11 mouse cellular contexts compared by ENCODE assay signal in the genomic region with DNA sequence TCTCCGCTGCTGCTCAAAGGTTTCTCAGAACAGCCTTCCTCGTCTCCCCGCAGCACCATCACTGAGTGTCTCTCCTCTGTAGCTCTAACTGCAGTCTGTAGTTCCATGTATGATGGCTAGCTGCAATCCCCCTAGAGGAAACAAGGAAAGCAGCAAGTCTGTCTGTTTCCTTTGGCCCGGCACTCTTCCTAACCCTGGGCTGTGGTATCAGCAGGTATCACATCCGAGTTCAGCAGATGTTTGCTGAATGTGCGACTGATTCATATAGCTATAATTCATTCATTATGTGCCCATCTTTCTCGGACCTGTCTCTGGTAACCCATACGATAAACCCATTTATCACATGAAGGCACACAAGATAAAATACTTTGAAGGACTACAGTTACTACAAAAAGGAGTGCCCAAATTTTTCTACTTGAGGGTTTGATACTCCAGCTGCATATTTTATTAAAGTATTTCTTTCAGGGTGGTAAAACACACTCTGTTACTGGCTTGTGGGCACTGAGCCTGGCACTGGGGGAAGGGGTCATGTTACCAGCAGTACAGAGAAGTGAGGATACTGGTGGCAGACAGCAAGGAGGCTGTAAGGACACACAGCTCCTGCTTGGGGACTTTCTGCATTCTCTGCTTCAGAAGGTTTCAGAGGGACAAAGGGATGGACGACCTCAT. TPM values are rescaled to one million over a fixed set of nuclear protein-coding genes. Genes with fewer than 3 reads are reported as not detected.
DNase-seq lines count a peak whose midpoint lies in the region; ATAC-seq and TF ChIP-seq lines count a peak whose summit lies in the region.
"Had no signal": no experiment of that assay in that cellular context is flagged by ENCODE, and none has a peak within 500 bp of the region (broad histone marks: within the 10 kb centered on the region; RNA-seq: fewer than 3 reads in every experiment).

No protein-coding gene starts in this region.

- H3K27me3 ChIP-seq in kidney, postnatal 0 days (ENCODE audit: insufficient read depth, low read length): no peaks in the 10 kb centered on the region
- H3K27me3 ChIP-seq in G1E (ENCODE audit: insufficient read depth, low read length): no peaks in the 10 kb centered on the region
- H3K27me3 ChIP-seq in liver, postnatal 0 days (ENCODE audit: insufficient read depth, low read length): no peaks in the 10 kb centered on the region

- H3K9ac ChIP-seq in kidney, postnatal 0 days (ENCODE audit: low read depth, low read length): no peak overlapping the region
- H3K9ac ChIP-seq in liver, postnatal 0 days (replicated peaks): no peak overlapping the region

- H3K4me1 ChIP-seq in kidney, postnatal 0 days (replicated peaks; ENCODE audit: insufficient read depth, low read length): no peaks in the 10 kb centered on the region
- H3K4me1 ChIP-seq in G1E (ENCODE audit: insufficient read depth, low read depth, low read length): peaks cover 69% of the 10 kb centered on the region
- H3K4me1 ChIP-seq in liver, postnatal 0 days (ENCODE audit: insufficient read depth): peaks cover 18% of the 10 kb centered on the region

- no peaks in the 10 kb centered on the region for H3K9me3 ChIP-seq in kidney, postnatal 0 days (replicated peaks; ENCODE audit: low read length)
- H3K9me3 ChIP-seq in G1E (replicated peaks): no peaks in the 10 kb centered on the region
- H3K9me3 ChIP-seq in liver, postnatal 0 days (ENCODE audit: low read length): no peaks in the 10 kb centered on the region

- TF ChIP-seq EP300 in liver, postnatal 0 days (IDR thresholded peaks at IDR 0.05; ENCODE audit: low read depth): peak; percentile 76

- WGBS in kidney, postnatal 0 days: 46% methylated on average over 9 of the region's 9 CpGs
- 52% methylated on average over 9 of the region's 9 CpGs for WGBS in liver, postnatal 0 days (ENCODE audit: insufficient replicate concordance)

- H3K36me3 ChIP-seq in kidney, postnatal 0 days (ENCODE audit: insufficient read depth, low read length): no peaks in the 10 kb centered on the region
- H3K36me3 ChIP-seq in G1E (replicated peaks): no peaks in the 10 kb centered on the region
- no peaks in the 10 kb centered on the region for H3K36me3 ChIP-seq in liver, postnatal 0 days (replicated peaks; ENCODE audit: insufficient read depth, low read length)

- TF ChIP-seq POLR2A in brain, embryonic 14.5 days (IDR thresholded peaks at IDR 0.05; ENCODE audit: borderline replicate concordance, extremely low read depth, insufficient read depth, insufficient read length, poor library complexity, severe bottlenecking): no peak

- DNase-seq in kidney, postnatal 0 days (ENCODE audit: low spot score): peak; percentile 36
- no peak for DNase-seq in kidney, adult 11 months
- no peak for DNase-seq in G1E (ENCODE audit: low spot score)
- DNase-seq in brain, embryonic 14.5 days (ENCODE audit: low read depth): peak; percentile 9
- peak; percentile 26 for DNase-seq in liver, postnatal 0 days
- DNase-seq in left cerebral cortex, postnatal 14 days (ENCODE audit: low spot score in 2 of 2): no peak
- DNase-seq in layer of hippocampus, postnatal 36 days: no peak
- DNase-seq: kidney, postnatal 4 days; lung, postnatal 14 days had no signal

- no peak overlapping the region for H3K4me3 ChIP-seq in kidney, postnatal 0 days (replicated peaks; ENCODE audit: low read depth, low read length)
- peak overlapping the region; percentile 1; the same call in 1 of the 2 replicates for H3K4me3 ChIP-seq in G1E (ENCODE audit: low read depth, low read length)
- no peak overlapping the region for H3K4me3 ChIP-seq in liver, postnatal 0 days (ENCODE audit: low read depth, low read length)
- H3K4me3 ChIP-seq: erythroblast, embryonic 14.5 days had no signal

- intact Hi-C loops in left cerebral cortex, postnatal 14 days (cut with DNase I): no loop called here

- H3K27ac ChIP-seq in kidney, postnatal 0 days: no peak overlapping the region
- peak overlapping the region; percentile 65 for H3K27ac ChIP-seq in liver, postnatal 0 days (ENCODE audit: low read depth)

- TF ChIP-seq CTCF in kidney, postnatal 0 days (IDR thresholded peaks at IDR 0.05; ENCODE audit: low read depth): peak; percentile 29; the same call in 1 of the 2 replicates
- peak; percentile 46 for TF ChIP-seq CTCF in G1E (IDR thresholded peaks at IDR 0.05; ENCODE audit: low read depth, low read length)
- TF ChIP-seq CTCF in brain, embryonic 14.5 days (IDR thresholded peaks at IDR 0.05; ENCODE audit: borderline replicate concordance, extremely low read depth, insufficient read depth, insufficient read length): no peak
- peak; percentile 57 for TF ChIP-seq CTCF in liver, postnatal 0 days (IDR thresholded peaks at IDR 0.05; ENCODE audit: low read depth)

- H3K4me2 ChIP-seq in kidney, postnatal 0 days (ENCODE audit: low read length): no peak overlapping the region
- H3K4me2 ChIP-seq in liver, postnatal 0 days (ENCODE audit: low read depth, low read length): peak overlapping the region; percentile 18

- ATAC-seq in kidney, postnatal 0 days (replicated peaks; ENCODE audit: low FRiP score, low read depth): no peak
- peak; percentile 45 for ATAC-seq in G1E (ENCODE audit: extremely low read depth, insufficient number of reproducible peaks, low FRiP score, poor library complexity, severe bottlenecking)
- peak; percentile 83 for ATAC-seq in liver, postnatal 0 days
- ATAC-seq: inflammation-experienced regulatory T-cells, adult 6 months had no signal

RNA-seq across cellular contexts. Expression of a gene that starts 36.8 kb away (rescaled TPM):
- polyA plus RNA-seq in kidney, postnatal 0 days (2015; fragmentation: Nextera tagmentation; extraction: Ambion mirVana): 23.9 and 25.1 TPM in 2 replicates
- total RNA-seq in G1E (2014; fragmentation: Nextera tagmentation) (2.5 and 4.3 TPM in 2 replicates), G1E (2017) (1.2 and 1.3 TPM in 2 replicates)
- 4.9 and 7.0 TPM in 2 replicates for polyA plus RNA-seq in G1E (2012)
- 8.4 and 10.7 TPM in 2 replicates for polyA plus RNA-seq in brain, embryonic 14.5 days (2012; rRNA removed)
- 4.0 and 4.5 TPM in 2 replicates for polyA plus RNA-seq in liver, postnatal 0 days (2015; fragmentation: Nextera tagmentation; extraction: Ambion mirVana)
- 1 to 10 TPM; 2.3 to 2.4 TPM for total RNA-seq in left cerebral cortex, postnatal 14 days (2021)
- 1 to 10 TPM; 2.7 to 2.9 TPM for total RNA-seq in layer of hippocampus, postnatal 36 days (2021)

Comparison
In these comparisons a context has a peak if more than half of its experiments do, and no peak if none do; other contexts are left out.
1. DNase-seq: peak in kidney, postnatal 0 days (single experiment), brain, embryonic 14.5 days (single experiment) and liver, postnatal 0 days (single experiment); none in kidney, adult 11 months (single experiment), G1E (single experiment), left cerebral cortex, postnatal 14 days (0 of 2) and layer of hippocampus, postnatal 36 days (0 of 2).